Mouse (Mus musculus): Measurements from ENCODE around the gene Hoxa5. TPM values are rescaled to one million over a fixed set of nuclear protein-coding genes. Genes with fewer than 3 reads are reported as not detected.

Gene Hoxa5
- total RNA-seq, 2 experiments from 2014 or later, result 1.3 to 1.5 TPM

DNA sequence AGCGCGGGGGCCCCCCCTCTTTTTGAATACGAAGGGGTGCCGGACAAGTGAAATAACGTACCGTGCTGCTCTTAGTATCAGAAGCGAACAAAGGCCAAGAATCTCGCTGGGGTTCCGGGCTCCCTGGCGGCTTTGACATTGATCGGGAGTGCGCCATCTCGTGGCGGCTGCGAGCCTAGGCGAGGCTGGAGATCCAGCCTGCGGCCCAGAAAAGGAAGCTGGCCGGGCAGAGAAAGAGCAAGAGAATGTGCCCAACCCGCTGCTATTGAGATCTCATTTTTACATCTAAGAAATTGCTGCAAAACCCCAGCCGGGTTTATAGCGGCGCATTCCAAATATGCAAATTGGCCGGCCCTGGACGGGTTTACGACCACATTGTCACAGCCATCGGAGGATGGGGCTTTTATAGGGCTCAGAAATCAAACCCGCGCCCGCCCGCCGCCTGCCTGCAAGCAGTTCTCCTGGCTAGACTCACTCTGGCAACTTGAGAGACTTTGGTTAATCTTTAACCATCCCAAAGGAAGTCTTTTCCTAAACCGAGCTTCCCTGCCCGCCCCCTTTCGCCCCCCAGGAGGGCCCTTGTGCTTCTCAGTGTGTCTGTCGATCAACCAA lies 36.1 kb upstream of the Hoxa5 start, which contains the start of gene Hoxa10:
Gene Hoxa10, minus strand, starts transcription at position 466 of the 612 bp plus-strand sequence.
- DNase-seq, result peak; percentile 86

DNA sequence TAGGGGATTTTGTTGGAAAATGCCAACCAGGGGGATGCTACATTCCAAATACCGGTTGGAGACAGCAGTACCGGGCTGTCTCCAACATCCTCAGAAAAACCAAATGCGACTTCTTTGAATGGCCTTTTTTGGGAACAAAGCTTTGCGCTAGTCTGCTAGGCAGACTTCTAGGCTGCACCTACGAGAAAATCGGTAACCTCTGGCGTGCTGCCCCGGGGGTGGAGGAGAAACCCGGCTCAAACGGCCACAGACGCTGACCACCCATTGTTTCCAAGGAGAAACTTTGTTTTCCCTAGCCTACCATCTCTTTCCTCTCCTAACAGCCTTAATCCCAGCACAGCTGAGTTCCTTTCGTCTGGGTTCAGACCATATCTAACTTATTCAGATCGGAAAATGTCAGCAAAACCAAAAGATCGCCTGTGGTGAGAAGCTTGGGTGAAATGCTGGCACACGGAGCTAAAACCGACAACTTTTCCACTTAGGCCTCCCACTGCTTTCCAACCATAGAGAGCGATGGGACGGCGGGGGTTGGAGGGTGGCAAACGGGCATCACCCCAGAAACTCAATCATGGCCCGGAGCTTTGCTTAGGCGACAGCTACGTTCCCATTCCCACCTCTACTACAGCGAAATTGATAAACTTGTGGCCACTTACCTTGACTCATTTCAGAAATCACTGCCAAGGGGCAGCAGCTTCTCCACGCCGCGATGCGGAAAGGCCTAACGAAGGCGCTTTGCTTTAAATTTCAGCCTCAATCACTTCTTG lies 35.4 kb upstream of the Hoxa5 start:
- DNase-seq, result peak; percentile 9

DNA sequence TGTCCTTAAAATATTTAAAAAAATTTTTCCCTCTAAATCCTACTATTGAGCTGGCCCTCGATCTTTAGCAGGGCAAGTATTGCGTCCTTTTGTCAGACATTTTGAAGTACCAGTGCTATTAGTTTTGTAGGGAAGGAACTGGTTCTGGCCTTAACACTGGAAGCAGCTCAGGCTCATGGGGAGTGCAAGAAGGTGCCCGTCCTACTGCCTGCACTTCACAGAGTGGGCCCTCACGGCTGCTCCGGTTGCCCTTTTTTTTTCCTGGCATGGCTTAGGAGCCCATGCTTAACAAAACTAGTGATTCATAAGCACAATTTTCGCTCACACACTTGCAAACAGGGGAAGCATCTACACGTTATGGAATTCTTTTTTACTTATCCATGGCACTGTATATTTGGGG lies 34.6 kb upstream of the Hoxa5 start:
- peak; percentile 9 for DNase-seq

DNA sequence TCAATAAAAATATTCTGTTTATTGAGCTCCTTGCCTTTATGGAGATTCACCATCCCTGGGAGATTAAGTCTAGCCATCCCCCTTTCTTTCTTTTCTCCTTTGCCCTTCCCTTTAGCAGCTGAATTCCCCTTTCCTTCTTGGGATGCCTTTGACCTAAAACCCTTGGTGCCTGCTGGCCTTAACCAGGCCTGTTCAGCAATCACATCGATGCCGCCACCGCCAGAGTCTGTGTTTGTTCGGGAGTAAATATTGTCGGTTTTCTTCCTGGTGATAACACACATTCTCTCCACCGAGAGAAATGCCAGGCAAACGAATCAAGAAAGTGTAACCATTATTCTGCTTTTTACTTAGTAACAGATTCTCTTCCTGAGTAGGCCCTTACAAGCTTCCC lies 33.8 kb upstream of the Hoxa5 start:
- no peak for DNase-seq

DNA sequence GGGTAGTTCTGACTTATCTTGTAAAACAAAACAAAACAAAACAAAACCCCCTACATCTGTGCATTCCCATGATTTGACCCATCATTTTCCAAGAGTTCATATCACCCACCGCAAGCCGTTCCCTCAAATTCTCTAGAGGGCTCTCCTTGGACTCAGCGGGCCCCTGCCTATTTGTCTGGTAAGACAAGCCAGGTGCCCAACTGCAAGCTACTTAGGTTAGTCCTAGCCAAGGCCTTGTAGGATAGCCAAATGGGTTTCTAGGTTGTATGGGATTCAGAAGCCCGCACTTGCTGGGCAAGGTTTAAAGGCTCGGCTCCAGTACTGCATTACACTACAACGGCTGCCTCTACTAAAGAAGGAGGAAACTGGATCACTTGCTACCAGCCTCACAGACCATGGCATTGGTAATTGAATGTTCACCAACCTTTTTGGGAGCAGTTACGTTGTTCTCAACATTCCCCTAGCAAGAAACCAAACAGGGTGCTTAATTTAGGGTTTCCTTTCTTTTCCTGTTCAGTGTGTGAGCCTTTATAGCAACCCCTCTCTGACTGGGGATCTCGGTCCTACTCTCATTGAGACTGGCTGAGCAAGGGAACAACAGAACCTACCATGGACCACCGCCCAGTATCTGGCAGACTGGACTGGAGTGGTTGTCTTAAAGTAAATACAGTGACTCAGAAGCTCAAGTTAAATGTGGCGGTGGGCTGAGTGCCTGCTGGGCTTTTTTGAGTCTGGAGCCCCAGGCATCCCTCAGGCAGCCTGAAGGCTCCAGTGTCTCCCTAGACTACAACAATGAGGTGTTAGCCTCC lies 33.2 kb upstream of the Hoxa5 start:
- DNase-seq, result no peak

DNA sequence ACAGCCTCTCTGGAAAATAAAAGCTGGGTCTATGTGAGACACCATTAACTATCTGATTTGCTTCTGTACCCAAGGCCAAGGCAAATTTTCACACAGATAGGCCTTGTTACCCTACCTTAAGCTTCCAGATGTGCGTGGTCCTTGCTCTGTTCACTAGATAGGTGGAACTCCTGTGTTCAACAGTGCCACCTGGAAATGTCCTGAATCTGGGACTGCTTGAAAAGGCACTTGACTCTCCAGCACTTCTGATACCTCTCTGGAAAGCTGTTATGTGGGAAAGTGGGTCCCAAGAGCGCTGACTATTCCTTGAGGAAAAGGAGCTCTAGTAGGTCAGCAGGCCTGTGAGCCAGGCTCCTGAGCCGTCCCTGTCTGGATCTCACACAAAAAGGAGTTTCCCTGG lies 32.4 kb upstream of the Hoxa5 start:
- DNase-seq, result no peak

DNA sequence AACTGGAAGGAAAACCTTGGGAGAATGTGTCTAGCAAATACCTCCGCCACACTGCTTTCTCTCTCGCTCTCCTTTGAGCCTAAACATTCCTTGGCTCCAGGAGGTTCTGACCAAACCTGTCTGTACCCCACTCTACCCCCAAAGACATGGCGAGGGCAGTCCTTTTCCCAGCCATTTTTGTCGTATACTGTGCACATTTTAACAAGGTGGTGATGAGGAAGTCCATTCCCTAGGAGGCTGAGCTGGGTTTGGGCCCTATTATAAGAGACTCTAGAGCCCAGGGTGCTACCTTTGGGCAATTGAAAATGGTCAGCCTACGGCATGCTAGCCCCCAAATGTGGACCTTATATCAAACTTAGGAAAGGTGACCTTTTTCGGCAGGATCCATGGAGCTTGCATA lies 31.5 kb upstream of the Hoxa5 start:
- DNase-seq, result no peak

DNA sequence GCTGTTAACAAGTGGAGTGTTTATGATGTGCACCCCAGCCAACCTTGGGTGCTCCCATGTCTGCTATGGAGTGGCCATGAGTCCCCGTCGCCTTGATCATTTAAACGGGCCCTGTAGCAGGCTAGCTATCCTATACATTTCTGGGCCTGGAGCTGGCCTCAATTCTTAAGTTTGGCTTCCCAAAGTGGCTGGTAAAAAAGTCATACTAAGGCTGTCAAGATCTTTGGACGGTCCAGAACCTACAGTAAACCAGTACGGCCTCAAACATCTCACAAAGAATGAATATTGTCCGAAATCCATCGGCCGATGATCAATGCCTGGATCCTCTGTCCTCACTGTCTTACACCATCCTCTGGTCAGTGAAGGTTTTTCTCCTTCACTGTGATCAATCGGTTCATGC lies 30.9 kb upstream of the Hoxa5 start:
- DNase-seq, result no peak

DNA sequence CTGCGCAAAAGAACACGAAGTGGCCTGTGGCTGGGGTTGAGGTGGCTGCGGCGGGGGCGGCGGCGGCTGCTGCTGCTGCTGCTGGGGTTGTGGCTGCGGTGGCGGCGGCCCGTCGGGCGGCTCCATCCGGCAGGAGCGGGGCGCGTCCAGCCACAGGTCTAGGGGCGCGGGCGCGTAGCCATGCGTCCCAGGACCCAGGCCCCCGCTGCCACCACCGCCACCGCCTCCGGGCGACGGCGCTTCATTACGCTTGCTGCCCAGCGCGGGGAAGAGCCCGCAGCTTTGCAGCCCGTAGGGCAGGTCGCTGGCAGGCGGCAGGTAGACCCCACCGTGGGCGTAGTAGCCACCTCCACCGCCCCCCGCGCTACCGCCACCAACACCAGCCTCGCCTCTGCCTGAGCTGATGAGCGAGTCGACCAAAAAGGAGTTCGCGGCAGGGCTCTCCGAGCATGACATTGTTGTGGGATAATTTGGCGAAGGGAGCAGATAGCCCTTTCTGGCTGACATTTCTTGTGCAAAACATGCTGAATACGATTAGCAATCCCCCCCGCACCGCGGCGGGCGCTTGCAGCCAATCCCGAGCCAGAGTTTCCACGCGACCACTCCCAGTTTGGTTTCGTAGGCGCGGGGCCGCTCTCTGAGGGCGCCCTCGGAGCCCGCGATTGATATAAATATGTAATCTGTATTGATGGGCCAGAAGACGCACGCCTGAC lies 30.2 kb upstream of the Hoxa5 start:
- no peak for DNase-seq

DNA sequence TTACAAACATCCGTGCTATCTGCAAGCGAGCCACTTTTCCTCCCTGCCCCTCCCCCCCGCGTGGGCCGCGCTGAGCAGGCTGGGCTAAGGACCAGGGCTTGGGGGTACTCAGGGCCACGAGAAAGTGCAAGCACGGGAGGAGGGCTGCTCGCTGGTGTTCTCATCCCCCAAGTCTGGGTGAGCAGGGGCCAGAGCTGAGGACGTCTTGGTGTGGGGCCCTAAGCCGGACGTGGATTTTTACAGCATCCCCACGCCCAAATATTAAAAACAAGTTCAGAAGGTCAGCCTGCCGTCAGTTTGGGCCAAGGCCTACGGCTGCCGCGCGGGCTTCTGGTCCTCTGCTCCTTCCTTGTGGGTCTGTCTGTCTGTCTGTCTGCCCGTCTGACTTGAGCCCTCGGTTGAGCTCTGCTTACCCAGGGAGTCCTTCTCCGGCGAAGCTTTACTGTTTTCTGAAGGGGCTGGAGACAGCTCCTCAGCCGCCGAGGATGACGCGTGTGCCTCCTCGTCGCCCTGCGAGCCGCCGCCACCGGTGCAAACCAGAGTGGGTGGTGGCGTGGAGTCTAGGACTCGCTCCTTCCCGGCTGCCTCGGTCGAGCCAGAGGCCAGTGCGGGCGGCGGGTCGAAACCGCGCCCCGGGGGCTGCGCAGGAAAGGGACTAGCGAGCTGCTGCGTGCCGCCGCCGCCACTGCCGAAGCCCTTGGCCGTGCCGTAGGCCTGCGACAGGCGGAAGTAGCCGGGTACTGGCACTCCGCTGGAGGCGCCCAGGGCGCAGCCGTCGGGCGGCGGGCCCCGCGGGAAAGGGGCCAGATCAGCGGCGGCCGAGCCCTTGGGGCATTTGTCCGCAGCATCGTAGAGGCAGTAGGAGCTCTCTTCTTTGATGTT lies 29.4 kb upstream of the Hoxa5 start:
- DNase-seq, result no peak

DNA sequence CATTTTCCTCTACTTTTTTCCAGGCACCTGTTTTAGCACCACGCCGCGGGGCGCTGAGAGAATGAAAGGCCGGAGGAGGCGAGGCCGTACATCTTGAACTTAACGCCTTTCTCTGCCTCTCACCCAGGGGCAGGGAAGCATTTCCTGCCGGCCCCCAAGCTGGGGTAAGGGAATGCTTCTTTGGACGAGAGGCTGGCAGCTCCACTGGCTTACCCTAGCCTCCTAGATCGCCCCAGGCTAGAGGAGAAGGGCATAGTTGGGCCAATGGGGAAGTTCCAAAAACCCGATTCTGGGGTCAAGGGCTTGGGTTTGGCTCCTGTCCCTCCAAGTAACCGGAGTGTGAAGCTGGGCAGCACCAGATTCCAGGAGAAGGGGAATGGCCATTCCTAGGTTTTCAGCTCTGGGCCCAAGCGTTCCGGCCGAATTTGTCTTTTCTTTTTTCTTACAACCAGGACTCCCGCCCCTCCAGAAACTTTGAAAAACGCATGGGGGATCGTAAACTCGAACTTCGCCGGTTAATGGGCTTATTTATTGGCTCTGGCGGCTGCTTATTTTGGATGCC lies 28.7 kb upstream of the Hoxa5 start:
- no peak for DNase-seq

DNA sequence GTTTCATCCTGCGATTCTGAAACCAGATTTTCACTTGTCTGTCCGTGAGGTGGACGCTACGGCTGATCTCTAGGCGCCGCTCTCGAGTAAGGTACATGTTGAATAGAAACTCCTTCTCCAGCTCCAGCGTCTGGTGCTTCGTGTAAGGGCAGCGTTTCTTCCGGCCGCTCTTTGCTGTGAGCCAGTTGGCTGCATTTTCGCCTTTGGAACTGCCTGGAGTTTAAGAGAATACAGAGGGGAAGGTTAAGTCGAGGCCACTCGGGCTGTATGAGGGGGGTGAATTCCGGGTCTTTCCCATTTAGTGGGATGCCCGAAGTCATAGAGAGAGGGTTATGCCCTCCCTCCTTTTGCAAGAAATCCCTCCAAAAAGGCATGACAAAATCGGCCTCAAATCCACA lies 28.2 kb upstream of the Hoxa5 start:
- no peak for DNase-seq

DNA sequence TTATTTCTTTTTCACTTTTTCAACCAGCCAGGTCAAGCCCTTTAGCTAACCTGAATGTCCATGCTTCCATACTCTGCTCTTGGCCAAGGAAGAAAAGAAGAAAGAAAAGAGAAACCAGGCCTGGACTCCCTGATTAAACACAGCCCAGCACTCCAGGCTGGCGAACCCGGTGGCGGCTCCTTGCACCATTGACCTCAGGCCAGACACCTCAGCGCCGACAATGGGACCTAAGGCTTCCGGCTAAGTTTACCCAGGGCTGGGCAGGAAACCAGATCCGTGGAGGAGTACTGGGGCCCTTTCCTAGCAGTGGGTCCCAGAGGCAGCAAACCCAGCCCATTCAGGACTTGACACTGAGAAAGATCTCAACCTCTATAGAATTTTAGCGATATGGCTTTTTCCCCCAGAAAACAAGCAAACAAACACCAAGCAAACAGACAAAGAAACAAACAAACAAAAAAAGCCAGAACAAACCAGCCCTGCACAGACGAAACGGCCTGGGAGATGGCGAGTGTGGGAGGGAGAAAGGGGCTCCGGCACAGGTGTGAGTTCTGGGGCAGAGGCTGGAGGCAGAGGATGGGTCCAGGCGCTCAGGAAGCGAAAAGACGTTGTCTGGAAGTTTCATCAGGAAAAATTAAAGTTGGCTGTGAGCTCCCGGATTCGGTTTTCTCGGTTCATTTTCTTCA lies 27.6 kb upstream of the Hoxa5 start:
- DNase-seq, result no peak

DNA sequence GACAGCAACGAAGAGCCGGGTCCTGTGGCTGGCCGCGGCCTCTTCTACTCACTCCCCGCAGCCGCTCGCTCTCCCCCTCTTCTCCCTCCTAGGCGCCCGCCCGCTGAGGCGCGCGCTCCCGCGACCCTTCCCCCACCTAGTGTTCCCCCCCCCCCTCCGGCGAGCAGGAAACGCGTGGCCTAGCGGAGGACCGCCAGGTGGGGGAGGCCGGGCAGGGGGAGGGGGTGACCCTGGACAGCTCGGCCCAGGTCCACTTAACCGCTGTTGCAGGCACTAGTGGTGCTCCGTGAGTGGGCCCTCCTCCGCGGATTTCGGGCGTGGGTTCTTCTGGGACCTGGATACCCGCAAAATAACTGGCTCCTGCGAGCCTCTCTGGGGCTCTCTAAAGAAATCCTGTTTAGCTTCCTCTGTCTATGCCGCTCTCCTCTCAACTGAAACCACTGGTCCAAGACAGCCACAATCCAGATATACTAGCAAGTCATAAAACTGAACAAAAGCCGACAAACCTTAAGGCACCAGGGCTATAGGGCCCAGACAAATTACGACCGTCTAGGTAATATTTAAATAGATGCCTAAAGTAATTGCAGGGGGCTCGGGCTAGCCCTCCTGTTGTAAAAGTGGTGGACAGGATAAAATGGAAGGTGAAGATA lies 26.3 kb upstream of the Hoxa5 start, which contains the start of gene Hoxa9:
Gene Hoxa9, minus strand, starts transcription at position 574 of the 650 bp plus-strand sequence.
- no peak for DNase-seq

DNA sequence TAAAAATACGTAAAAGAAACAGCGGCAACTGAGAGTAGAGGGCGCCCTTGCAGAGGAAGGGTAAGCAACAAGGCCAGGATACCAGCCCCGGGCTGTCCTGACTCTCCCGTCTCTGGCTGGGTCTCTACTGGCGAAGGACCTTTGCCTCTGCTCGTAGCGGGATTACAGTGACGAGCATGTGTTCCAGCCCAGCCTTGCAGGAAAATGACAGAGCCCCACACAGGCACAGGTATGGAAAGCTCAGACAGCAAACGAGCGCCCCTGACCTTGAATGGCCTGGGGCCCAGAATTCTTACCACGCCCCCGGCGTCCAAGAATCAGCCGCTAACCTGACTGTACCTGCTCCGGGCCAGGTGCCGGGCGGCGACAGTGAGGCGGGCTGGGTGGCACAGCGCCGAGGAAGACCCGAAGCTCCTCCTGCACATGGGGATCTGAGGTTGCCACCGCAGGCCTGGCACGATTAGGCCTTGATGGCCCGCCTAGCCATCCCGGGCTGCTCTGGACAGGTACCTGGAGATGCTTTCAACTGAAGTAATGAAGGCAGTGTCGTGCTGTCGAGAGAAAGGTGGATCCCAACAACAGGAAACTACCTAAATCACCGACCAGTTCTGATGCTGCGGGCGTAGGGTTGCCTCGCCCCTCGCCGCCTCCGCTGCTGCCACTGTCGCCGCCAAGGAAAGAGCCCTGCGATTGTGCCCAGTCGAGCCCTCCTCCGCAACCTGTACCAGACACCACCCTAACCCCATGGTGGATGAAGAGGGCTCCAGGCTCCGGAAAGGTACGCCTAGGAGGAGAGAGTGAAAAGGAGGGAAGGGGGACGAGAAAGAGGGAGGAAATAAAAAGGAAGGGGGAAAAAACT lies 25.4 kb upstream of the Hoxa5 start:
- DNase-seq, result no peak

DNA sequence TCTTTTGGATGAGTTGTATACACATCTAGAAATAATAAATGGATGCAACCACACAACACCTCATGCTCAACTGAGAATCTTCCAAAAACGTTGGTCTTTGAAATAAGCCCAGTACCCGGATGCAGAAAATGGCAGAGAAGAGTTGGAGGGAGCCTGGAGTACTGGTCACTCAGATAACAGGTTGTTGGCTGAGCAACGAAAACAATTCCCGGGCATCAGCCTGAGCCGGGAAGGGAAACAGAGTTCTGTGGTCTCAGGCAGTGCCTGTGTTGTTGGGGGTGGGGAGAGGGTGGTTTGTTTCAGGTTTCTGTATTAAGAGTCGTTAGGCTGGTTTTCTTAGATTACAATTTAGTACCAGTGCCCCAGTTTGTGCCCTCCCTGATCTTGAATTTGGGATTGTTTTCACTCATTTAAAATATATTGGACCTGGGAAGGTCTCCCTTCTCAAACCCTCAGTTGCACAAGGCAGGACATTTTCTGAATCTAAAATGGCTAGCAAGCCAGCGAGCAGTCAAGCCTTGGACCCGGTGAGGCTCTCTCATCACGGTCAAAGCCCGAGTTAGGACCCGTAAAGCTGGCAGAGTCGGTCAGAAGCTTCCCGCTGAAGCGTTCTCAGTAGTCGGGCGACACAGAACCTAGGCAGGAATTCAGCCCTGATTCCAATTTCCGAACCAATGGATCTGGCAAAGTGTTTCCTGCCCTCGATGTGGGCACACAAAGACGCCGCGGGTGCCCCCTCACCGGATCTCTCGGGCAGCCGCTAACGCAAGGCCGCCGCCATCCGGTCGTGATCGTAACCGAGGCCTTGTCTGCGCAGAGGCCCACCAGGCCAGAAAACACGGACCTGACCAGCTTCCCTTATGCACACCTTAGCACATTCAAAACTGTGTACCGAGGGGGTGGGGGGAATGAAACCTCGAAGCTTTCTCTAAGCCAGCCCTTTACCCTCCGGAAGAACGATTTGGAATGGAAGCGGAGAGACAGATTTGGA lies 24.4 kb upstream of the Hoxa5 start:
- DNase-seq, result no peak

DNA sequence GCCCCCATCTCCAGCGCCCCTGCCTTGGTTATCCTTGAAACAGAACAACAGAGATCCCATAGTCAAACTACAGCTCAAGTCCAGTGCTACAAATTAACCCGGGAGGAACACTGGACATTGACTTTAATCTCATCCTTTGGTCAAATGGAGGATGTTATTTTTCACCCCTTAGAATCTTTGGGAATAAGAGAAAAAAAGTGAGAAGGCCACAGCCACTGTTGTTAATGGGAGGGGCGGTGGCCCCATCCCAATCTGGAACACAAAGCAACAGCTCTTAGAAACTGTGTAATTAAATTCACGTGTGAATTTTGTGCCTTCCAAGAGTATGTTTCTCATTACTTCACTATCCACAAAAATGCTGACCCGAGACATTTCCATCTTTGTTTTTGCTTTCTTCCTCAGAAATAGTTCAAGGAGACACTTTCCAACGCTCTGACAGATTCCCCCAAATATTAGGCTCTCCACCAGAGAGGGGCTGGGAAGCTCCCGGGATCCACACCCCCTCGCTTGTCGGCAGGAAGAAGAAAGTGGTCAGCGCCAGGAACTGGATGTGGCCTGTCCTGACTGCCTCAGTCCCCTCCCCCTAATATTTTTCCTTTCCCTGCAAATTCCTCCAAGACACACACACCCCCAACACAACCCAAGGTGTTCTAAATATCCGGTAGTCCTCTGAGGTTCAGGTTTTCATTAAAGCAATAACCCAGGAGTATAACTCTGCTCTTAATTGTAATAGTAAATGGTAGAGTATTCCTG lies 23.3 kb upstream of the Hoxa5 start:
- DNase-seq, result no peak

All from heart, postnatal 4 days (tissue).